Mouse (Mus musculus) brain, adult 10 weeks (tissue): ENCODE data around the gene Msln. TPM values are rescaled to one million over a fixed set of nuclear protein-coding genes. Genes with fewer than 3 reads are reported as not detected.

Experiments used
- polyA plus RNA-seq: library from polyadenylated mRNA; stranded (reverse); fragments of 350-450 nt; fragmentation: Illumina TruSeq; extraction: RNeasy Lipid Tissue Mini Kit (QIAGEN cat#74804); gene quantifications from one replicate; pipeline ENCODE4 v1.2.3, GENCODE M21; 2015; ENCODE audit warnings: low read depth, low replicate concordance

The Msln gene
- polyA plus RNA-seq = 2.9 TPM

GRCm38 (mm10) chr17:25754241-25754640 is at the start of gene Msln:
TSS of gene Msln (minus strand) at chr17:25754378.

GRCm38 (mm10) chr17:25796951-25797369 is 42.8 kb upstream of the Msln start, which contains the start of gene Metrn:
TSS of gene Metrn (minus strand) at chr17:25797136.

GRCm38 (mm10) chr17:25795609-25796092 is 41.5 kb upstream of the Msln start, which contains the start of gene AC134908.4:
TSS of gene AC134908.4 (minus strand) at chr17:25795659.

GRCm38 (mm10) chr17:25792615-25793014 is 38.4 kb upstream of the Msln start, which contains the start of gene Fam173a:
TSS of gene Fam173a (minus strand) at chr17:25792901.

GRCm38 (mm10) chr17:25786280-25786679 is 32.1 kb upstream of the Msln start, which contains the start of gene Ccdc78:
TSS of gene Ccdc78 (plus strand) at chr17:25786580.

GRCm38 (mm10) chr17:25785281-25785745 is 31.1 kb upstream of the Msln start, which contains the start of gene Haghl:
TSS of gene Haghl (minus strand) at chr17:25785673.

GRCm38 (mm10) chr17:25773549-25774120 is 19.5 kb upstream of the Msln start, which contains the start of gene Narfl:
TSS of gene Narfl (plus strand) at chr17:25773776.

GRCm38 (mm10) chr17:25735745-25736144 is 18.4 kb downstream of the Msln start, which contains the start of gene Mslnl:
TSS of gene Mslnl (plus strand) at chr17:25736042.

GRCm38 (mm10) chr17:25727265-25728008 is 26.7 kb downstream of the Msln start, which contains the start of the genes Chtf18 and Rpusd1:
TSS of gene Chtf18 (minus strand) at chr17:25727419.
TSS of gene Rpusd1 (plus strand) at chr17:25727670.

GRCm38 (mm10) chr17:25716711-25717637 is 37.2 kb downstream of the Msln start, which contains the start of gene Gng13:
TSS of gene Gng13 (plus strand) at chr17:25717171.

Other genes with a start within 250 kb of the Msln start
- 37.3 TPM for gene Sox8, start 183.7 kb downstream of the Msln start, polyA plus RNA-seq
- 17.9 TPM for gene Lmf1, start 175.3 kb downstream of the Msln start, polyA plus RNA-seq
- 297 TPM for gene Gng13, start 37.2 kb downstream of the Msln start, polyA plus RNA-seq
- 1.5 TPM for gene Chtf18, start 27.0 kb downstream of the Msln start, polyA plus RNA-seq
- gene Rpusd1, start 26.7 kb downstream of the Msln start, polyA plus RNA-seq = 78.9 TPM
- 0.33 TPM for gene Mslnl, start 18.3 kb downstream of the Msln start, polyA plus RNA-seq
- 32.3 TPM for gene Narfl, start 19.4 kb upstream of the Msln start, polyA plus RNA-seq
- gene Haghl, start 31.3 kb upstream of the Msln start, polyA plus RNA-seq = 139 TPM
- gene Ccdc78, start 32.2 kb upstream of the Msln start, polyA plus RNA-seq = 0.62 TPM
- 88.4 TPM for gene Fam173a, start 38.5 kb upstream of the Msln start, polyA plus RNA-seq
- 1.7 TPM for gene AC134908.4, start 41.3 kb upstream of the Msln start, polyA plus RNA-seq
- gene Metrn, start 42.8 kb upstream of the Msln start, polyA plus RNA-seq = 128 TPM
- 572 TPM for gene Fbxl16, start 54.7 kb upstream of the Msln start, polyA plus RNA-seq
- gene Wdr24, start 69.2 kb upstream of the Msln start, polyA plus RNA-seq = 22.9 TPM
- gene Jmjd8, start 74.5 kb upstream of the Msln start, polyA plus RNA-seq = 42.7 TPM
- gene Stub1, start 79.0 kb upstream of the Msln start, polyA plus RNA-seq = 169 TPM
- 44.6 TPM for gene Rhbdl1, start 82.9 kb upstream of the Msln start, polyA plus RNA-seq
- 23.4 TPM for gene Gm20683, start 87.4 kb upstream of the Msln start, polyA plus RNA-seq
- 84.4 TPM for gene Rhot2, start 90.5 kb upstream of the Msln start, polyA plus RNA-seq
- 21.2 TPM for gene Wdr90, start 107.1 kb upstream of the Msln start, polyA plus RNA-seq
- 19.9 TPM for gene Mcrip2, start 114.4 kb upstream of the Msln start, polyA plus RNA-seq
- 49.7 TPM for gene Mettl26, start 120.7 kb upstream of the Msln start, polyA plus RNA-seq
- gene Wfikkn1, start 126.5 kb upstream of the Msln start, polyA plus RNA-seq = 0.33 TPM
- 40.3 TPM for gene Rab40c, start 165.3 kb upstream of the Msln start, polyA plus RNA-seq
- gene Pigq, start 190.6 kb upstream of the Msln start, polyA plus RNA-seq = 95.8 TPM
- 0.42 TPM for gene Nhlrc4, start 190.6 kb upstream of the Msln start, polyA plus RNA-seq
- 0.97 TPM for gene A930017K11Rik, start 198.2 kb upstream of the Msln start, polyA plus RNA-seq
- gene Capn15, start 231.4 kb upstream of the Msln start, polyA plus RNA-seq = 23.5 TPM